ENCODE assay signal across 12 mouse cellular contexts in the genomic region with DNA sequence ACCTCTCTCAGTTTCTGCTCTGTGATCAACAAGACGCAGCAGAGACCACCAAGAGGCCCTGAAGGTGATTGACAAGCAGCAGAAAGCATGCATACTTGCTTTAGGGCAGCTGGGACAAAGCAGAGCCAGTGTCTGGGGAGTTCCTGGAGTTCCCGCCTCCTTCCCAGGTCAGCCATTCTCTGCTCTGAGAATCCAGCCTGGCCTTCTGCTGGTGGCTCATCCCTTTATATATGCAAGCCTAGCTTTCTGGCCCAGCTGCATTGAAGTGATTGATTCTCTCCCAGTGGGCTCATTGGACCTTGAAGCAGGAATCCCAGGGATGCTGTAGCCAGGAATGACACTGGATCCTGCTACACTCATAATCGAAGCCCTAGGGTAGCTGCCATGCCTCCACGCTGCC.
A peak's percentile ranks its signal among the peaks of the same experiment; 100 is the strongest.
DNase-seq lines count a peak whose midpoint lies in the region; ATAC-seq and TF ChIP-seq lines count a peak whose summit lies in the region.
"Had no signal": no experiment of that assay in that cellular context is flagged by ENCODE, and none has a peak within 500 bp of the region (broad histone marks: within the 10 kb centered on the region; RNA-seq: fewer than 3 reads in every experiment).

No protein-coding gene starts in this region.

- H3K4me3 ChIP-seq in forebrain, embryonic 16.5 days (replicated peaks; ENCODE audit: low read length): no peak overlapping the region
- H3K4me3 ChIP-seq in forebrain, embryonic 14.5 days (ENCODE audit: low read depth, low read length): no peak overlapping the region
- no peak overlapping the region for H3K4me3 ChIP-seq in hindbrain, embryonic 11.5 days (ENCODE audit: low read depth, low read length)
- H3K4me3 ChIP-seq in midbrain, embryonic 14.5 days (replicated peaks; ENCODE audit: low read depth, low read length): no peak overlapping the region
- no peak overlapping the region for H3K4me3 ChIP-seq in thymus, adult 2 months (ENCODE audit: control insufficient read depth, insufficient read depth, low read length)

- no peak for ATAC-seq in forebrain, embryonic 16.5 days
- ATAC-seq in forebrain, embryonic 14.5 days: no peak
- peak; percentile 66; the same call in 1 of the 2 replicates for ATAC-seq in hindbrain, embryonic 11.5 days (ENCODE audit: low FRiP score)
- no peak for ATAC-seq in midbrain, embryonic 14.5 days (ENCODE audit: low FRiP score, low TSS enrichment)
- no peak for ATAC-seq in granulocyte monocyte progenitor cell, adult 5-6 weeks (replicated peaks; ENCODE audit: poor library complexity, severe bottlenecking)

- TF ChIP-seq CTCF in thymus, adult 2 months (IDR thresholded peaks at IDR 0.05; ENCODE audit: borderline replicate concordance, control insufficient read depth, extremely low read depth, insufficient read depth, low read length, poor library complexity): no peak

- no peaks in the 10 kb centered on the region for H3K36me3 ChIP-seq in forebrain, embryonic 16.5 days (ENCODE audit: control insufficient read depth, insufficient read depth)
- H3K36me3 ChIP-seq in forebrain, embryonic 14.5 days (ENCODE audit: control insufficient read depth, insufficient read depth, low read length): no peaks in the 10 kb centered on the region
- H3K36me3 ChIP-seq in hindbrain, embryonic 11.5 days (ENCODE audit: control insufficient read depth, insufficient read depth, low read length): no peaks in the 10 kb centered on the region
- H3K36me3 ChIP-seq in midbrain, embryonic 14.5 days (ENCODE audit: control insufficient read depth, insufficient read depth, low read length): no peaks in the 10 kb centered on the region
- H3K36me3 ChIP-seq in thymus, adult 2 months (ENCODE audit: control insufficient read depth, insufficient read depth, low read length): no peaks in the 10 kb centered on the region

- H3K4me2 ChIP-seq in forebrain, embryonic 16.5 days (ENCODE audit: low read length): no peak overlapping the region
- H3K4me2 ChIP-seq in forebrain, embryonic 14.5 days (ENCODE audit: low read length): no peak overlapping the region
- no peak overlapping the region for H3K4me2 ChIP-seq in hindbrain, embryonic 11.5 days (replicated peaks; ENCODE audit: low read depth, low read length)
- no peak overlapping the region for H3K4me2 ChIP-seq in midbrain, embryonic 14.5 days (ENCODE audit: low read length)

- H3K27ac ChIP-seq in forebrain, embryonic 16.5 days (ENCODE audit: low read length): no peak overlapping the region
- H3K27ac ChIP-seq in forebrain, embryonic 14.5 days (ENCODE audit: low read depth, low read length): no peak overlapping the region
- peak overlapping the region; percentile 48 for H3K27ac ChIP-seq in hindbrain, embryonic 11.5 days (ENCODE audit: low read depth, low read length)
- H3K27ac ChIP-seq in midbrain, embryonic 14.5 days (replicated peaks; ENCODE audit: low read depth, low read length): peak overlapping the region; percentile 45; the same call in 1 of the 2 replicates
- H3K27ac ChIP-seq in thymus, adult 2 months (ENCODE audit: control insufficient read depth, insufficient read depth, low read length): no peak overlapping the region
- H3K27ac ChIP-seq: liver, embryonic 14.5 days had no signal

- H3K9ac ChIP-seq in forebrain, embryonic 16.5 days (replicated peaks; ENCODE audit: low read depth, low read length): 0 out of 2 replicates have a peak overlapping the region, but pooled peaks have one; percentile 10
- H3K9ac ChIP-seq in forebrain, embryonic 14.5 days (ENCODE audit: low read length): no peak overlapping the region
- no peak overlapping the region for H3K9ac ChIP-seq in hindbrain, embryonic 11.5 days (ENCODE audit: low read depth, low read length)
- no peak overlapping the region for H3K9ac ChIP-seq in midbrain, embryonic 14.5 days (replicated peaks; ENCODE audit: low read length)
- H3K9ac ChIP-seq: liver, embryonic 14.5 days had no signal

- peaks cover 12% of the 10 kb centered on the region for H3K4me1 ChIP-seq in forebrain, embryonic 16.5 days (replicated peaks; ENCODE audit: control insufficient read depth, insufficient read depth, low read length)
- peaks cover 7% of the 10 kb centered on the region; the same call in 1 of the 2 replicates for H3K4me1 ChIP-seq in forebrain, embryonic 14.5 days (ENCODE audit: control insufficient read depth, insufficient read depth, low read length)
- H3K4me1 ChIP-seq in hindbrain, embryonic 11.5 days (replicated peaks; ENCODE audit: control insufficient read depth, insufficient read depth, low read length): peaks cover 3% of the 10 kb centered on the region; the same call in 1 of the 2 replicates
- H3K4me1 ChIP-seq in midbrain, embryonic 14.5 days (ENCODE audit: control insufficient read depth, insufficient read depth, low read length): peaks cover 15% of the 10 kb centered on the region
- no peaks in the 10 kb centered on the region for H3K4me1 ChIP-seq in thymus, adult 2 months (replicated peaks; ENCODE audit: control insufficient read depth, insufficient read depth, low read length)

- H3K9me3 ChIP-seq in forebrain, embryonic 16.5 days (ENCODE audit: control insufficient read depth, low read length): no peaks in the 10 kb centered on the region
- H3K9me3 ChIP-seq in forebrain, embryonic 14.5 days (replicated peaks; ENCODE audit: control insufficient read depth, low read length): no peaks in the 10 kb centered on the region
- H3K9me3 ChIP-seq in hindbrain, embryonic 11.5 days (ENCODE audit: control insufficient read depth, low read length): no peaks in the 10 kb centered on the region
- no peaks in the 10 kb centered on the region for H3K9me3 ChIP-seq in midbrain, embryonic 14.5 days (ENCODE audit: control insufficient read depth, low read length)

- no peak for DNase-seq in forebrain, embryonic 14.5 days (ENCODE audit: low spot score)
- DNase-seq in embryo, embryonic 10 days (ENCODE audit: low spot score): peak; percentile 41
- DNase-seq in hindbrain, embryonic 11.5 days (ENCODE audit: low spot score): peak; percentile 54
- DNase-seq in midbrain, embryonic 14.5 days: peak; percentile 40
- no peak for DNase-seq in thymus, adult 2 months
- DNase-seq in cerebellum, adult 11-12 months: no peak
- DNase-seq: kidney, adult 18-20 months; lung, postnatal 10 days had no signal

- no peak for TF ChIP-seq POLR2A in thymus, adult 2 months (IDR thresholded peaks at IDR 0.05; ENCODE audit: control insufficient read depth, extremely low read depth, insufficient read depth, low read length, poor library complexity)

- no peaks in the 10 kb centered on the region for H3K27me3 ChIP-seq in forebrain, embryonic 16.5 days (replicated peaks; ENCODE audit: control insufficient read depth, insufficient read depth, low read length)
- H3K27me3 ChIP-seq in forebrain, embryonic 14.5 days (replicated peaks; ENCODE audit: control insufficient read depth, insufficient read depth, low read length): no peaks in the 10 kb centered on the region
- H3K27me3 ChIP-seq in hindbrain, embryonic 11.5 days (ENCODE audit: control insufficient read depth, insufficient read depth, low read length): no peaks in the 10 kb centered on the region
- H3K27me3 ChIP-seq in midbrain, embryonic 14.5 days (ENCODE audit: control insufficient read depth, insufficient read depth, low read length): no peaks in the 10 kb centered on the region
- H3K27me3 ChIP-seq in thymus, adult 2 months (ENCODE audit: control insufficient read depth, insufficient read depth, low read length): no peaks in the 10 kb centered on the region
- H3K27me3 ChIP-seq: CH12.LX had no signal

- 34% methylated on average over 4 of the region's 4 CpGs for WGBS in forebrain, embryonic 16.5 days
- WGBS in forebrain, embryonic 14.5 days: 34% methylated on average over 4 of the region's 4 CpGs
- 34% methylated on average over 4 of the region's 4 CpGs for WGBS in hindbrain, embryonic 11.5 days
- 16% methylated on average over 4 of the region's 4 CpGs for WGBS in midbrain, embryonic 14.5 days
- WGBS in thymus, adult 2 months: 93% methylated on average over 4 of the region's 4 CpGs

Comparison
In these comparisons a context has a peak if more than half of its experiments do, and no peak if none do; other contexts are left out.
1. H3K27ac ChIP-seq: peak in hindbrain, embryonic 11.5 days (single experiment) and midbrain, embryonic 14.5 days (single experiment); none in forebrain, embryonic 16.5 days (single experiment), forebrain, embryonic 14.5 days (single experiment) and thymus, adult 2 months (single experiment).
2. DNase-seq: peak in embryo, embryonic 10 days (single experiment), hindbrain, embryonic 11.5 days (single experiment) and midbrain, embryonic 14.5 days (single experiment); none in forebrain, embryonic 14.5 days (single experiment), thymus, adult 2 months (single experiment) and cerebellum, adult 11-12 months (single experiment).